Mouse (Mus musculus) liver, embryonic 11.5 days (tissue): ENCODE data around the gene Cers6. TPM values are rescaled to one million over a fixed set of nuclear protein-coding genes. Genes with fewer than 3 reads are reported as not detected.

Experiments used
- ATAC-seq: fragments of 200-750 bp; cut with Nextera tagmentation; replicated peaks from 2 replicates; pipeline ENCODE4 v1.8.0; 2017; ENCODE audit warnings: moderate number of reproducible peaks, mild to moderate bottlenecking, moderate TSS enrichment, moderate library complexity; ENCODE audit not compliant: low FRiP score
- DNase-seq: peaks from one replicate; pipeline ENCODE4 v3.0.0-alpha.2; 2017; ENCODE audit warnings: low spot score
- H3K27ac ChIP-seq: fragments of 300-500 bp; sonication (generic); 2 replicates; pipeline ENCODE4 v1.5.1; 2014; ENCODE audit warnings: mild to moderate bottlenecking, low read depth, low read length, control low read depth
- H3K27me3 ChIP-seq: fragments of 300-500 bp; sonication (generic); replicated peaks from 2 replicates; pipeline ENCODE4 v1.6.1; 2014; ENCODE audit warnings: low read length, mixed read lengths; ENCODE audit not compliant: control insufficient read depth, insufficient read depth
- H3K36me3 ChIP-seq: fragments of 300-500 bp; sonication (generic); 2 replicates; pipeline ENCODE4 v1.6.1; 2014; ENCODE audit warnings: mild to moderate bottlenecking, low read length, moderate library complexity, mixed read lengths; ENCODE audit not compliant: control insufficient read depth, insufficient read depth
- H3K4me1 ChIP-seq: fragments of 300-500 bp; sonication (generic); replicated peaks from 2 replicates; pipeline ENCODE4 v1.6.1; 2014; ENCODE audit warnings: low read length, mixed read lengths; ENCODE audit not compliant: control insufficient read depth, insufficient read depth
- H3K4me2 ChIP-seq: fragments of 300-500 bp; sonication (generic); 2 replicates; pipeline ENCODE4 v1.6.1; 2014; ENCODE audit warnings: mild to moderate bottlenecking, control low read depth, moderate library complexity
- H3K4me3 ChIP-seq: fragments of 300-500 bp; sonication (generic); 2 replicates; pipeline ENCODE4 v1.5.1; 2014; ENCODE audit warnings: low read depth, low read length, control low read depth
- H3K9ac ChIP-seq: fragments of 300-500 bp; sonication (generic); 2 replicates; pipeline ENCODE4 v1.6.1; 2014; ENCODE audit warnings: low read depth, low read length, control low read depth
- H3K9me3 ChIP-seq: fragments of 300-500 bp; sonication (generic); 2 replicates; pipeline ENCODE4 v1.6.1; 2016; ENCODE audit warnings: low read length, inconsistent platforms, mixed read lengths; ENCODE audit not compliant: control insufficient read depth
- WGBS: fragments of 180-500 bp; shearing (Covaris S2); extraction: QIAGEN DNeasy Blood & Tissue Kit; methylation state at CpG from one replicate; pipeline ENCODE4 v1.1.7; 2014; 5-methylcytosine and 5-hydroxymethylcytosine counted together
- polyA plus RNA-seq: library from polyadenylated mRNA; unstranded; fragments of >200 nt; fragmentation: Nextera tagmentation; extraction: Ambion mirVana; gene quantifications from 2 replicates; pipeline ENCODE4 v1.2.1, GENCODE M21; 2014

Gene Cers6
- polyA plus RNA-seq, 1 experiment from 2014 or later = 17.6 TPM

DNA sequence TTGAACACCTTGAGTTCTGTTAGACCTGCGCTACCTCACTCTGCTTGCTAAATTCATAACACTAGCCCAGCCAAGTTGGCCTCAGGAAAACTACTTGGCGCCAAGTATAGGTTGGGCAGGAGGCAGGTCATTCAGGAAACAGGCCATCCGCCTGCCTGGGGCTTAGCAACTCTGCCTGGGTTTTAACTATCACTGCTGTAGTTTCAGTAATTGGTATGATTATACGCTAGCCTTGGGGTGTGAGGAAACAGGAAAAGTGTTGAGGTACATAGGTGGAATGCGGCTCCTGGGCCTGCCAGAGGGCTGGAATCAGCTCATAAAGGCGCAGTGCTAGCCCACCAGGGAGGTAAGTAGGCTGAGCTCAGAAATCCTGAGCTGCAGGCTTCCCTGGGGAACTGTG lies 114.0 kb downstream of the Cers6 start:
- Histone ChIP-seq H3K36me3 (peaks cover under 1% of the 10 kb centered on the region; the same call in 1 of the 2 replicates), H3K27ac (no peak overlapping the region; the same call in none of the 2 replicates), H3K4me2 (no peak overlapping the region), H3K4me1 (peaks cover 27% of the 10 kb centered on the region), H3K9ac (no peak overlapping the region), H3K9me3 (peaks cover under 1% of the 10 kb centered on the region; the same call in 1 of the 2 replicates), H3K4me3 (no peak overlapping the region), H3K27me3 (no peaks in the 10 kb centered on the region)
- DNase-seq (no peak), ATAC-seq (no peak)
- WGBS = 81% methylated on average over 6 of the region's 6 CpGs

DNA sequence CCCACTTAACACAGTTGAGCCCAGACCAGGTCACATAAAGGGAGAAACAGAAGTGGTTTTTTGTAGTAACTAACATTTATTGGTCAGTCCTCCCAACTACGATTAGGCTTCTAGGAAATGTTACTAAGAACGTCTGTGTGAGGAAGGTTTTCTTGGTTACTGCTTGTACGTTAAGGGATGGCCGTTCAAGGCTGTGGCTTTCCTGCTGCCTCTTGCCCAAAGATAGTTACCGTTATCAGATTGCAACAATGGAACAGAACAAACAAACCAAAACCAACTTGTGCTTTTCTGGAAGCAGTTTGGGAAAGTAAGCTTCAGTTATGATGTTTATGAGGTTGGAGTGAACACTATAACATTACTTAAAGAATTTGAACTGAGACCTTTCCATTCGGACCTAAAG lies 114.5 kb downstream of the Cers6 start:
- no peaks in the 10 kb centered on the region for H3K27me3 ChIP-seq
- H3K9me3 ChIP-seq = no peaks in the 10 kb centered on the region
- H3K9ac ChIP-seq = no peak overlapping the region
- 46% methylated on average over 6 of the region's 6 CpGs for WGBS
- ATAC-seq = peak; percentile 20; the same call in 1 of the 2 replicates
- no peak for DNase-seq
- no peak overlapping the region; the same call in 1 of the 2 replicates for H3K27ac ChIP-seq
- H3K36me3 ChIP-seq = no peaks in the 10 kb centered on the region
- peaks cover 27% of the 10 kb centered on the region for H3K4me1 ChIP-seq
- no peak overlapping the region for H3K4me3 ChIP-seq
- no peak overlapping the region for H3K4me2 ChIP-seq

DNA sequence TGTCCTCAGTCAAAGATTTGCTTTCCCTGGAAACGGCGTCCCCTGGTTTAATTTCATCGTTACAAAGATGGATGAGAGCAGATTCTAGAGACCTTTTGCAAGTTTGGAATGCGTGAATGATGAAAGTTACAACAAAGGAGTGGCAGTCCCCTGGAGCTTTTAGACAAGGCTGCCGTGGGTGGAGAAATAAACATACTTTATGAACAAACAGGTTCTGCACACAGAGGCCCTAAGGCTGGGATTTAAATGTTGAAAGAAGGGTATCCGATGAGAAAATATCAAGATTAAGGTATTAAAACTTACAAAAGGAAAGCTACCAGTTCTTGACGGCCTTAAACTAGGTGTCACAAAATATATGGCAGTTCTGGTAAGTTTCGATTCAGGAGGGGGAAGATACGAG lies 117.0 kb downstream of the Cers6 start:
- H3K4me1 ChIP-seq = peaks cover 29% of the 10 kb centered on the region

DNA sequence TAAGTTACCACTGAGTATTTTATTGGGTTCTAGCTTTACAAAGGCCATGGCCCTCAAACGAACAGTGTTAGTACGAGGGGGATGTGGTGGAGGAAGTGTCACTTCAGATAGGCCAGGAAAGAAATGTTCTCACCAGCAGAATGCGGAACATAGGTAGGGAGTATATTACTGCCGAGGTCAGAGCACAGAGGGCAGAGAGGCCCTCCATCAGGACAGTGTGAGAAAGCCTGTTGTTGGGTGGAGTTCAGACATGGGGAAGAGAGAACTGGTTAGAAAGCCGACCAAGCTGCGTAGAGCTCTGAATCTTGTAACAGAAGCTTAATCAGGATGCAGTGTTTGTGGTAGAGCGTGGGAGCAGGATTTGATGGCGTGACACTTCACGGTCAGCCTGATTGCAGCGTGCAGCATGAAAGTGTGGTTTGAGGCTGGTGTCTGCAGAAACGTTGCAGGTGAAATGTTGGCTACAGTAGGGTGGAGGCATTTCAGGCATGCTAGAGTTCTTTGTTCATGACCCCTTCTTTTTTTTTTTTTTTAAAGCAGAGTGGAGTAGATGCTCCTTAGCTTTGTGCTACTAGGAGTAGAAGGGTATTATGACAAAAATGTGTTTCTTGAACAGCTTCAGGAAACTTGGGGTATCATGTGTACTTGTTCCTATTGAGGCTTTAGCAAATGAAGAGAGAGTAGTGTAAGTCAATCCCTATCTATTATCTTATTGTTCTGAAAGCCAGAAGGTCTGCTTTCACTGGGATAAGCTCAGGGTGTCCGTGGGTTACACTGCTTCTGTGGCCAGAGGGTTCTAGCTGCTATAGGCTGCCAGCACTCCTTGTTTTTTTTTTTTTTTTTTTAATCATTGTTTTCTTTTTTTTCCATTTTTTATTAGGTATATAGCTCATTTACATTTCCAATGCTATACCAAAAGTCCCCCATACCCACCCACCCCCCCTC lies 117.7 kb downstream of the Cers6 start:
- WGBS = 32% methylated on average over 12 of the region's 12 CpGs
- no peak overlapping the region for H3K9ac ChIP-seq
- no peak overlapping the region; the same call in 1 of the 2 replicates for H3K27ac ChIP-seq
- H3K9me3 ChIP-seq = no peaks in the 10 kb centered on the region
- no peaks in the 10 kb centered on the region for H3K36me3 ChIP-seq
- no peak for DNase-seq
- peak overlapping the region; percentile 30 for H3K4me2 ChIP-seq
- peaks cover 25% of the 10 kb centered on the region for H3K4me1 ChIP-seq
- H3K4me3 ChIP-seq = no peak overlapping the region
- H3K27me3 ChIP-seq = no peaks in the 10 kb centered on the region
- ATAC-seq = peak; percentile 53; the same call in 1 of the 2 replicates

More for the DNA sequence above, 117.0 kb downstream of the Cers6 start:
- H3K4me2 ChIP-seq = no peak overlapping the region
- H3K4me3 ChIP-seq = no peak overlapping the region
- no peaks in the 10 kb centered on the region for H3K27me3 ChIP-seq
- no peak overlapping the region for H3K27ac ChIP-seq
- no peaks in the 10 kb centered on the region for H3K36me3 ChIP-seq
- H3K9me3 ChIP-seq = no peaks in the 10 kb centered on the region
- no peak overlapping the region for H3K9ac ChIP-seq
- DNase-seq (no peak), ATAC-seq (no peak)
- 72% methylated on average over 9 of the region's 9 CpGs for WGBS

DNA sequence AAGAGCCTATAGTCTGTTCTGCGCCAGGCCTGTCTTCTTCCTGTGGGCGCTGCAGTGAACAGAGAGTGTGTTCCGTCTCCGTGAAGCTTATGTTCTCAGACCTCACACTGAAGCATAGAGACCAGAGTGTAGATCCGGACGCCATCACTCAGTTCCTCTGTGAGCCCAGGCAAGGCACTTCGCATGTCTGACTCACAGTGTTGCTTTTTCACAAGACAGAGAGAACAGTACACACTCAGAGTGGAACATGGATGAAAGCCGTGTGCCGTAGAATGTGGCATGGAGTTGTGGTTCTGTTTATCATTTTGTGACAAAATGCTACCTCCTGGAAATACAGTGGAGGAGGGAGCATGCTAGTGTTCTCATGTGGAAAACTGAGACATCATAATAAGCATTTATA lies 120.1 kb downstream of the Cers6 start:
- H3K36me3 ChIP-seq = no peaks in the 10 kb centered on the region
- H3K9ac ChIP-seq = no peak overlapping the region
- no peak for ATAC-seq
- no peak overlapping the region for H3K4me2 ChIP-seq
- H3K4me3 ChIP-seq = no peak overlapping the region
- no peak overlapping the region for H3K27ac ChIP-seq
- H3K27me3 ChIP-seq = no peaks in the 10 kb centered on the region
- no peaks in the 10 kb centered on the region for H3K9me3 ChIP-seq
- no peak for DNase-seq
- H3K4me1 ChIP-seq = peaks cover 12% of the 10 kb centered on the region
- WGBS = 89% methylated on average over 9 of the region's 9 CpGs

DNA sequence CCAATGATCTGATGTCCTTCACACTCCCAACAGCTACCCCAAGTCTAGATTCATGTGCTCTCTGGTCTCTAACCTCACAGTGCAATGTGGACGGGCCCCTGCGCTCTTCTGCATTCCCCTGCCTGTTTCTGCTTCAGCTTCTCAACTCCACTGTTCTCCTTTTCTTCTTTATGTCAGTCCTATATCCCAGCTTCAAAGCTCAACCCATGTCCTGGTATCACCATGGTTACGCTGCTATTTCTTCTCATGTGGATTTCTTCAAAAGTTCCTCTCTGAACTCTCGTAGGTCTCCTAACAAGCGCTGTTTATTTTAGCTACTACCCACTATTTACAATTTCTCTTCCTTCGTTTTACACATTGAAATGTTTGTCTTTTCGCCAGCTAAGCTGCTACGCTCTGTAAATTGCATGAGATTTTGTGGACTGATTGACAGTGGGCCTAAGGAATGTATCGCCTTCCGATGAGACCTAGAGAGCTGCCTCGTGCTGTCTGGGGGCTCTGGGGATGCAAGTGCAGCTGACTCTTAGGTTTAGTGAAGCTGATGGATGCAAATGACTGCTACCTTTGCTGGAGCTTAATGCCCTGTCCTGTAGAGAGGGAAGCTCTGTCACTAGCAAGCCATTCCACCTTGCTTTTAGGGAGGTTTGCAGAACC lies 120.6 kb downstream of the Cers6 start:
- ATAC-seq (no peak), DNase-seq (no peak)
- WGBS = 72% methylated on average over 11 of the region's 11 CpGs
- Histone ChIP-seq H3K9me3 (no peaks in the 10 kb centered on the region), H3K27me3 (no peaks in the 10 kb centered on the region), H3K4me2 (no peak overlapping the region), H3K9ac (no peak overlapping the region), H3K4me3 (no peak overlapping the region), H3K36me3 (no peaks in the 10 kb centered on the region), H3K27ac (no peak overlapping the region), H3K4me1 (peaks cover 10% of the 10 kb centered on the region)

DNA sequence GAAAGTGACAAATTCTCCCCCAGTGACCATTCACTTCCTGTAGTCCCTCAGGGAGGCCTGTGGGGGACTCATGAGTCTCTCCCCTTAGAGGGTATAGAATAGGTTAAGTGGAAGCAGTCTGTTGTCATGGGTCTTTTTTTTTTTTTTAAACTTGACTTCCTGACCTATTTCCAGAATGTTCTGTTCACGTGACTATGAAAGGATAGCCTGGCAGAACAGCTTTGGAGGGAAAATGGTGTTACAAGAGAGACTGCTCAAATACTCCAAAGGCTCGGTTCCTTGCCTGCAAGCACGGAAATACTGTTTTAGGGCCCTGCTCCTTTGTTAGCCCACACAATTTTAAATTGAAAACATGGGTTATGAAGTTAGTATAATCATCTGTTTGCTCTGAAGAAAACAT lies 121.7 kb downstream of the Cers6 start:
- ATAC-seq (no peak), DNase-seq (no peak)
- Histone ChIP-seq H3K36me3 (no peaks in the 10 kb centered on the region), H3K9ac (no peak overlapping the region), H3K4me3 (no peak overlapping the region), H3K9me3 (no peaks in the 10 kb centered on the region), H3K27ac (no peak overlapping the region), H3K4me1 (peaks cover 10% of the 10 kb centered on the region), H3K4me2 (no peak overlapping the region), H3K27me3 (no peaks in the 10 kb centered on the region)
- 87% methylated on average over 3 of the region's 3 CpGs for WGBS

DNA sequence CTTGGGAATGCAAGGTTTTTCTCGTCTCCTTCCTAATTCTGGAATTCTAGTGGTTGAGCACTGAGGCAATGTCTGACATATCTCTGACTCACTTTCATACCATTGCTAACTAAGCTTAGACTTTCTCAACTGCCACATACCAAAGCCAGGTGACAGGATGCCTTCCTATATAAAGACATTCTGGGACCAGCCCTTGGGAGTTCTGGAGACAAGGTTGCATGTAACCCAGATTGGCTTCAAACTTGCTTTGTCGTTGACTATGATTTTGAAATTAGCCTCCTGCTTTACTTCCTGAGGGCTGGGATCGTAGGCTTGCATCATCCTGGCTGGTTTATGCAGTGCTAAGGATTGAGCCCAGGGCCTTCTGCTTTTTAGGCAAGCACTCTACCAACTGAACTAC lies 122.2 kb downstream of the Cers6 start:
- DNase-seq = no peak
- peaks cover 10% of the 10 kb centered on the region for H3K4me1 ChIP-seq
- no peak overlapping the region for H3K4me2 ChIP-seq
- no peak for ATAC-seq
- H3K27me3 ChIP-seq = no peaks in the 10 kb centered on the region
- no peaks in the 10 kb centered on the region for H3K9me3 ChIP-seq
- no peaks in the 10 kb centered on the region for H3K36me3 ChIP-seq
- no peak overlapping the region for H3K4me3 ChIP-seq
- no peak overlapping the region for H3K27ac ChIP-seq
- WGBS = 65% methylated on average over 3 of the region's 3 CpGs
- H3K9ac ChIP-seq = no peak overlapping the region
